Mouse (Mus musculus) testis, adult 2 months (tissue): ENCODE results near the gene Palm.

Experiments used
- CTCF ChIP-seq: fragments of 200-500 bp; IDR thresholded peaks from 2 replicates; pipeline ENCODE4 v1.5.1; 2012; ENCODE audit warnings: low read depth, mild to moderate bottlenecking, inconsistent platforms, low read length, moderate library complexity; ENCODE audit not compliant: control insufficient read depth, insufficient read depth, insufficient replicate concordance
- POLR2A ChIP-seq: fragments of 200-500 bp; IDR thresholded peaks from 2 replicates; pipeline ENCODE4 v1.6.1; 2012; ENCODE audit warnings: low read depth, mild to moderate bottlenecking, inconsistent platforms, low read length, moderate library complexity; ENCODE audit not compliant: control insufficient read depth

- no peak for TF ChIP-seq POLR2A
- no peak for TF ChIP-seq CTCF
Measured at GRCm38 (mm10) chr10:79800508-79800907, 7.1 kb downstream of the Palm start.
